Mouse (Mus musculus) heart, embryonic 14.5 days (tissue): ENCODE results near the gene Fpgs. TPM values are rescaled to one million over a fixed set of nuclear protein-coding genes. Genes with fewer than 3 reads are reported as not detected.

Source experiments
- ATAC-seq: fragments of 200-750 bp; cut with Nextera tagmentation; 2 replicates; pipeline ENCODE4 v1.8.0; 2017; ENCODE audit warnings: low read depth, moderate TSS enrichment; ENCODE audit not compliant: insufficient number of reproducible peaks, insufficient read depth, low FRiP score
- H3K27ac ChIP-seq, 2 experiments: fragments of 200-500 bp in 1 of 2; fragments of 300-500 bp in 1 of 2; sonication (generic) in 1 of 2; replicated peaks in 1 of 2; 2 replicates each; pipeline ENCODE4 v1.5.1; 2012 to 2014; ENCODE audit warnings: low read depth in 2 of 2, low read length in 2 of 2, control low read depth in 1 of 2, mild to moderate bottlenecking in 1 of 2, mixed read lengths in 1 of 2; ENCODE audit not compliant: control insufficient read depth in 1 of 2, insufficient read depth in 1 of 2
- H3K27me3 ChIP-seq: fragments of 300-500 bp; sonication (generic); 2 replicates; pipeline ENCODE4 v1.6.1; 2014; ENCODE audit warnings: mild to moderate bottlenecking, low read length, control low read depth; ENCODE audit not compliant: control insufficient read depth, insufficient read depth
- H3K36me3 ChIP-seq: fragments of 300-500 bp; sonication (generic); 2 replicates; pipeline ENCODE4 v1.6.1; 2014; ENCODE audit warnings: mild to moderate bottlenecking, control low read depth, low read length, mixed read lengths; ENCODE audit not compliant: control insufficient read depth, insufficient read depth
- H3K4me1 ChIP-seq, 2 experiments: fragments of 200-500 bp in 1 of 2; fragments of 300-500 bp in 1 of 2; sonication (generic) in 1 of 2; 2 replicates each; pipeline ENCODE4 v1.6.1; 2012 to 2014; ENCODE audit warnings: low read length in 2 of 2, control low read depth in 1 of 2, mixed read lengths in 1 of 2; ENCODE audit not compliant: control insufficient read depth in 2 of 2, insufficient read depth in 2 of 2
- H3K4me2 ChIP-seq: fragments of 300-500 bp; sonication (generic); 2 replicates; pipeline ENCODE4 v1.6.1; 2014; ENCODE audit warnings: mild to moderate bottlenecking, low read length
- H3K4me3 ChIP-seq, 2 experiments: fragments of 200-500 bp in 1 of 2; fragments of 300-500 bp in 1 of 2; sonication (generic) in 1 of 2; 2 replicates each; pipeline ENCODE4 v1.5.1; 2012 to 2014; ENCODE audit warnings: low read length in 2 of 2, mild to moderate bottlenecking in 2 of 2, control low read depth in 1 of 2, low read depth in 1 of 2, moderate library complexity in 1 of 2; ENCODE audit not compliant: control insufficient read depth in 1 of 2, insufficient read depth in 1 of 2
- H3K9ac ChIP-seq: fragments of 300-500 bp; sonication (generic); 2 replicates; pipeline ENCODE4 v1.6.1; 2014; ENCODE audit warnings: mild to moderate bottlenecking, low read length
- H3K9me3 ChIP-seq: fragments of 300-500 bp; sonication (generic); 2 replicates; pipeline ENCODE4 v1.6.1; 2016; ENCODE audit warnings: low read length, control low read depth; ENCODE audit not compliant: control insufficient read depth
- WGBS: fragments of 180-500 bp; shearing (Covaris S2); extraction: QIAGEN DNeasy Blood & Tissue Kit; methylation state at CpG from one replicate; pipeline ENCODE4 v1.1.7; 2014; 5-methylcytosine and 5-hydroxymethylcytosine counted together
- polyA plus RNA-seq: library from polyadenylated mRNA; unstranded; fragments of >200 nt; fragmentation: Nextera tagmentation; extraction: Ambion mirVana; gene quantifications from 2 replicates; pipeline ENCODE4 v1.2.1, GENCODE M21; 2014

The Fpgs gene
- polyA plus RNA-seq = 12.1 and 12.2 TPM in 2 replicates

- 79% methylated on average over 2 of the region's 2 CpGs for WGBS
Measured at GRCm38 (mm10) chr2:32704021-32704421, at the start of gene Fpgs. Gene Fpgs (minus strand): TSS chr2:32704145.

GRCm38 (mm10) chr2:32752181-32752580 lies 48.2 kb upstream of the Fpgs start:
- Histone ChIP-seq H3K27ac (no peak overlapping the region), H3K4me2 (peak overlapping the region; percentile 75), H3K4me1 (peaks cover 0 to 4% of the 10 kb centered on the region in 2 experiments; a peak in 2 of 4 replicates), H3K4me3 (peak overlapping the region in 1 of 2 experiments; percentile 44; a peak in 1 of 4 replicates), H3K36me3 (peaks cover 72% of the 10 kb centered on the region), H3K9ac (no peak overlapping the region), H3K27me3 (no peaks in the 10 kb centered on the region), H3K9me3 (no peaks in the 10 kb centered on the region)
- 61% methylated on average over 10 of the region's 10 CpGs for WGBS
- no peak for ATAC-seq

More at GRCm38 (mm10) chr2:32704021-32704421, at the start of gene Fpgs:
- Histone ChIP-seq H3K4me3 (no peak within 1 kb of the TSS), H3K27ac (no peak within 1 kb of the TSS), H3K36me3 (peaks cover 62% of the 10 kb centered on the region), H3K4me2 (no peak within 1 kb of the TSS), H3K9me3 (no peaks in the 10 kb centered on the region), H3K4me1 (no peaks in the 10 kb centered on the region), H3K27me3 (no peaks in the 10 kb centered on the region), H3K9ac (no peak within 1 kb of the TSS)
- no peak for ATAC-seq

GRCm38 (mm10) chr2:32751665-32752033 lies 47.7 kb upstream of the Fpgs start:
- peaks cover 76% of the 10 kb centered on the region for H3K36me3 ChIP-seq
- peak overlapping the region; percentile 75 for H3K4me2 ChIP-seq
- H3K9ac ChIP-seq = peak overlapping the region; percentile 68
- ATAC-seq = peak; percentile 11; the same call in 1 of the 2 replicates
- WGBS = 38% methylated on average over 9 of the region's 10 CpGs
- peak overlapping the region; percentile 43 to 44 for H3K4me3 ChIP-seq
- H3K9me3 ChIP-seq = no peaks in the 10 kb centered on the region
- H3K27me3 ChIP-seq = no peaks in the 10 kb centered on the region
- peaks cover 0 to 4% of the 10 kb centered on the region in 2 experiments; a peak in 2 of 4 replicates for H3K4me1 ChIP-seq
- peak overlapping the region; percentile 31 to 38; a peak in 2 of 4 replicates for H3K27ac ChIP-seq

GRCm38 (mm10) chr2:32750887-32751664 lies 47.1 kb upstream of the Fpgs start:
- 22% methylated on average over 31 of the region's 31 CpGs for WGBS
- peak overlapping the region; percentile 68 for H3K9ac ChIP-seq
- H3K36me3 ChIP-seq = peaks cover 82% of the 10 kb centered on the region
- peak overlapping the region; percentile 43 to 44 for H3K4me3 ChIP-seq
- H3K27me3 ChIP-seq = no peaks in the 10 kb centered on the region
- peak overlapping the region; percentile 31 to 60; a peak in 2 of 4 replicates for H3K27ac ChIP-seq
- H3K4me2 ChIP-seq = peak overlapping the region; percentile 75
- peaks cover 0 to 4% of the 10 kb centered on the region in 2 experiments; a peak in 2 of 4 replicates for H3K4me1 ChIP-seq
- H3K9me3 ChIP-seq = no peaks in the 10 kb centered on the region
- ATAC-seq = peak; percentile 80

DNA sequence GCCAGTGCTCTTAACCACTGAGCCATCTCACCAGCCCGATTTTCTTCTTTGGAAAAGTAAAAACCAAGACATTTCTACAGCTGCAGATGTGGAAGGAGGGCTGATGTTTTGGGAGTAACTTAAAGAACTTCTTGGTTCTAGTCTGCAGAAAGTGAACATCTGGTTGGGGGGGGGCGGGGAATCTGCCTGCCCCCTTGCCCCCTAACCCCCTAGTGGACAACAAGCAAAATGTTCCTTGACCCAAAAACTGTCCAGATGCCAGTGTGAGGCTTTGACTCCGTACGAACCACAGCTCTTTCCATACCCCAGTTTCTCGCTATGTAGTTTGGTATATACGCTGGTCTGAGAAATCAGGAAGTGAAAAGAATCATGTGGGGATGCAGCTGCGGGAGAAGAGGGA lies 46.3 kb upstream of the Fpgs start:
- Histone ChIP-seq H3K9ac (no peak overlapping the region), H3K4me2 (no peak overlapping the region), H3K27ac (no peak overlapping the region), H3K9me3 (no peaks in the 10 kb centered on the region), H3K27me3 (no peaks in the 10 kb centered on the region), H3K4me3 (no peak overlapping the region), H3K4me1 (peaks cover 0 to 4% of the 10 kb centered on the region in 2 experiments; a peak in 2 of 4 replicates), H3K36me3 (peaks cover 87% of the 10 kb centered on the region)
- WGBS = 69% methylated on average over 7 of the region's 7 CpGs
- ATAC-seq = no peak

DNA sequence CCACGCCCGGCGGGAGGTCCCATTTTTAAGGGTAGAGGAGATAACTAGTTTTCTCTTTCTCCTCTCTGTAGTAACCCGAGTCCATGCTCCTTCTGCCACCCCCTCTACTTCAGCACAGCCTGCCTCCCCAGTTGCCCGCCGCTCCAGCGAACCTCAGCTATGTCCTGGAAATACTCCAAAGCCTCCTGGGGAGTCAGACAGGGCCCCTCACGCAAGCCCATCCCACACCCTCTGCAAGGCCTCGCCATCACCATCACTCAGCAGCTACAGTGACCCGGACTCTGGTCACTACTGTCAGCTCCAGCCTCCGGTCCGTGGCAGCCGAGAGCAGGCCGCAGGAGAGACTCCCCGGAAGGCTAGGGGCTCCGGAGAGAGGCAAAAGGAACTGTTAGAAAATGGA lies 45.1 kb upstream of the Fpgs start:
- Histone ChIP-seq H3K9ac (no peak overlapping the region), H3K27me3 (no peaks in the 10 kb centered on the region), H3K4me3 (no peak overlapping the region), H3K9me3 (no peaks in the 10 kb centered on the region), H3K36me3 (peaks cover 86% of the 10 kb centered on the region), H3K4me1 (peaks cover 0 to 4% of the 10 kb centered on the region in 2 experiments; a peak in 2 of 4 replicates), H3K27ac (no peak overlapping the region), H3K4me2 (no peak overlapping the region)
- no peak for ATAC-seq
- WGBS = 78% methylated on average over 16 of the region's 16 CpGs

GRCm38 (mm10) chr2:32744272-32744982 lies 40.5 kb upstream of the Fpgs start:
- Histone ChIP-seq H3K36me3 (peaks cover 54% of the 10 kb centered on the region), H3K4me1 (peaks cover 6 to 10% of the 10 kb centered on the region in 2 experiments), H3K4me3 (no peak overlapping the region), H3K9me3 (no peaks in the 10 kb centered on the region), H3K9ac (no peak overlapping the region), H3K27me3 (peaks cover 38% of the 10 kb centered on the region), H3K27ac (no peak overlapping the region), H3K4me2 (no peak overlapping the region)
- WGBS = 64% methylated on average over 15 of the region's 15 CpGs
- ATAC-seq = no peak
